Mouse (Mus musculus) frontal cortex, postnatal 25 days (tissue): ENCODE data around the gene Srf.

Experiments
- DNase-seq, 2 experiments: peaks; one replicate each; pipeline ENCODE4 v3.0.0; 2022; ENCODE audit warnings: low spot score in 2 of 2

The Srf gene

GRCm38 (mm10) chr17:46556584-46556945 is 590 bp upstream of the Srf start:
- peak in 1 of 2 experiments; percentile 27 for DNase-seq

DNA sequence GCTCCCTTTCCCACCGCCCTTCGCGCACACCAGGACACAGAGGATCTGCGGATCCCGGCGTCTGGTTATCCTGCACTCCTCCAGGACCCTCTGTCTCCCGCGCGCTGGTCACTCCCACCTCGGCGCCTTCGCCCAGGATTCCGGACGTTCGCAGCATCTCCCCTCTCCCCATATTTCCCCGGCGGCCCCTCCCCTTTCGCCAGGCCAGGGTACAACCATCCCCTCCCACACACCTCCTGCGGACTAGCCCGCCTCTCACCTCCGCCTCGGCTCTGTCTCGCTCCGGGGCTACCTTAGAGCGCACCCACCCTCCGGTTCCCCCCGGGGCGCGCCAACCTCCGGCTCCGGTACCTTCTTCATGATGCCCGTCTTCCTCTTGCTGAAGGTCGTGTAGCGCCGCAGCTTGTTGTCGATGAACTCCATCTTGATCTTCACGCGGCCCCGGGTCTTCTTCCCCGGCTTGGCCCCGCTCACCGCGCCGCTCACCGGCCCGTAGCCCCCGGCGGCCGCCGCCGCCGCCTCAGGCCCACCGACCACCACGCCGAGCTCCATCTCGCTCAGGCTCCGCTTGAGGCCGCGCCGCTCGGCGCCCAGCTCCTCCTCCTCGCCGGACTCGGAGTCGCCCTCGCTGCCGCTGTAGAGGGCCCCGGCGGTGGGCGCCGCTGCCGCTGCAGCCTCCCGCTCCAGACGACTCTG is 850 bp downstream of the Srf start:
- no peak for DNase-seq

- DNase-seq = peak in 1 of 2 experiments; percentile 28
These were observed 1.4 kb downstream of the Srf start for GRCm38 (mm10) chr17:46554646-46554976.

DNA sequence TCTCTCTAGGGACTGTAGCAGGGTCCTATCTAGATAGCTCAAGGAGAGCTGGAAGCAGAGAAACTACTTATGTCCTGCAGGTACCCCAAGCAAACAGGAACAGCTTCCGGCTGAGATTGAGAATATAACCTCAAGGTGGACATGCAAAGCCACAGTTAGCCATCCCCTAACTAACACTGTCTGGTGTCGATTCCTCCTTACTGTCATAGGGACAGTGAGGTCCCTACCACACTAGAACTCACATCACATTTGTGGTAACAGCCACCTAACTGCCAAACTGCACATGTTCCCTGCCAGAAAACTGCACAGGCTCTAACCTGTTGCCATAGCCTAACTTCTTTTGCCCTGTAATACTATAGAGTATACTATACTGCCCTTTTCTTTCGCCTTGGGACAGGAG is 2.0 kb downstream of the Srf start:
- DNase-seq = no peak

GRCm38 (mm10) chr17:46553469-46553868 is 2.5 kb downstream of the Srf start:
- no peak for DNase-seq

GRCm38 (mm10) chr17:46552841-46553423 is 3.0 kb downstream of the Srf start:
- DNase-seq = peak; percentile 66 to 81

DNA sequence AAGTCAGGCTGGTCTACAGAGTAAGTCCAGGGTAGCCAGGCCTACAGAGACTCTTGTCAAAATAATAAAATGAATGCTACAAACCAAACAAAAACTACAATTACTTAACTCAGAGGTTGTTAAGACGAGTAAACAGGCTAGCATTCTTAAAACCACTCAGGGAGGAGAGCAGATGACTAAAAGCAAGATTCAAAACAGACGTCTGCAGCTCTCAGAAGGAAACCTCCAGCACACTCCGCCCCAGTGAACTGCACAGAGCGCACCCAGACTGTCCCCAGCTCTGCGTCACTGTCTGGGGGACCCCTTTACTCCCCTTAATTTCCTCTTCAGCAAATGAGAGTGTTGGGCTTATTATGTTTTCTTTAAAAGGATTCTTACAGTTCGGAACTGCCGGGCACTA is 3.8 kb downstream of the Srf start:
- DNase-seq = no peak

DNA sequence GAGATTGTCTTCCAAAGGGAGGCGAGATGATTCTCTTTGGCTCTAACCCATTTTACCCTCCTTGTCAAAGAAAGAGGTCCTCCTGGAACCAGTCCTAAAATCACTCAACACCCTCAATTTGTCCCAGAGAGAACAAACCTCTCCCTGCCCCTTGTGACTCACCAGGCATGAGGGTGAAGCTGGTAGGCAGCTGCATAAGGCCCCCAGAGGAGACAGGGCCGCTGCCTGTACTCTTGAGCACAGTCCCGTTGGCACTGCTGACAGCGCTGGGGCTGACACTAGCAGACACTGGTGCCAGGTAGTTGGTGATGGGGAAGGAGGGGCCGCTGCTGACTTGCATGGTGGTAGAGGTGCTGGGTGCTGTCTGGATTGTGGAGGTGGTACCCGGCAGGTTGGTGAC is 4.6 kb downstream of the Srf start:
- no peak for DNase-seq

DNA sequence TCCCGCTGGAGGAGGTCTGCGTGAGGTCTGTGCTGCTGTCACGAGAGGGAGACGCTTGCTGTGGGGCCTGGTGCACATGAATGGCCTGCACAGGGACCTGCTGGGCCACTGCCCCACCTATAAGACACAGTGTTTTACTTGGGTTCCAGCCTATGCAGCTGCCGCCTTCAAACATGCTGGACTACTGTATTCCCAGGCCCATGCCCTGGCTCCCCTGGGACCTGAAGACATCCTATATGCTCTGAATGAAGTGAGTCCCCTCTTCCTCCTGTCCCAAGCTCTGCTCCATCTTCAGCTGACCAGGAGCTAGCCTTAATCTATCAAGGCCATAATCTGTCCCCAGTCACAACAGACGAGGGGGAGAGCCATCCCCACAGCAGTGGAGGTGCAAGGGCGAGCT is 5.1 kb downstream of the Srf start:
- no peak for DNase-seq

DNA sequence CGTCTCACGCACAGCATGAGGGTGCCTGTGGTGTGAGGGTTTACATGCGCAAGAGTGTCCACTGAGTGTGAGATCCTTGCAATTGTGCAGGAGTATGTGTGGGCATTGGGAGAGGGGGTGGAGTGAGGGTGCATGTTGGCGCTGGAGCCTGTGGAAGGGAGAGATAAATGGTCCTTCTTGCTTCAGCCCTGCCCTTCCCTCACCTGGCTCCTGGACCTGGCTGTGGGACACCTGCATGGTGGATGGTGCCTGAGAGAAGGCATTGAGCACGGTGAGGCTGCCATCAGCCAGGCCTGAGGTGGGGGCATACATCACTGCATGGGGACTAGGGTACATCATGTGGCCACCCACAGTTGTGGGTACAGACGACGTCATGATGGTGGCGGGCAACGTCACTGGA is 6.3 kb downstream of the Srf start:
- DNase-seq = no peak

- DNase-seq = no peak
These were observed 6.8 kb downstream of the Srf start for GRCm38 (mm10) chr17:46549193-46549592.

DNA sequence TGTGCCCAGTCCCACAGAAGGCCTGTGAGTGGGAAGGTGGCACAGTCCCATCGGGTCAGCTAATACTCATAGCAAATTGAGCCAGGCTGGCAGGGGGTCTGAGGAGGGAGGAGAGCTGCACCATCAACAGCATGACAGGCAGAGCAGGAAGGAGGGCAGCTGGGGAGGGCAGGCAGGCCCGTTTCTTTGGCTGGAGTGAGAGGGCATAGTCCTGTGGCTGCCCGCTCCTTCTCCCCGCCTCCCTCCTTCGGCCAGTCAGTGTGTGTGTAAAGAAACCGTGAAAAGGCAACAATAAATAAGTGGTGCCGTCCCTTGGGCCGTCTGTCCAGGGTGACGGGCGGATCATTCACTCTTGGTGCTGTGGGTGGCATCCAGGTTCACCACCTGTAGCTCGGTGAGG is 7.2 kb downstream of the Srf start:
- DNase-seq = no peak

DNA sequence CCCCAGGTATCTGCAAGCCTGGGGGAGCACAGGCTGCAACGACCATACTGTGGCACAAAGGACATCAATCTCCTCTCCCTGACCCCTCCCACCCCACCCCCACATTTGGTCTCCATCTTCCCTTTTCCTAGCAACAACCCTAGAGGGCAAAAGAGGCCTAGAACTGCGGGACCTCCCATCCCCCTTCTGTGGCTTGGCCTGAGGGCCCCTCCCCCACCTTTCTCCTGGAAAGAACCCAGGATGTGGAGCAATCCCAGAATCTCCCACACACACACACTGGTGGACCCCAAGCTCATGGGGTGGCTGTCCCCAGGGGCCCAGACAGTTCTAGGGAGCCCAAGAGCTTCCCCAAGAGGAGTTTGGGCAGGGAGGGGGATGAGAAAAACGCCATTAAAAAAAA is 8.1 kb downstream of the Srf start:
- DNase-seq = no peak

- DNase-seq = no peak
These were observed 9.0 kb downstream of the Srf start for GRCm38 (mm10) chr17:46546995-46547394.

- no peak for DNase-seq
These were observed 9.4 kb downstream of the Srf start for GRCm38 (mm10) chr17:46546591-46546990.

DNA sequence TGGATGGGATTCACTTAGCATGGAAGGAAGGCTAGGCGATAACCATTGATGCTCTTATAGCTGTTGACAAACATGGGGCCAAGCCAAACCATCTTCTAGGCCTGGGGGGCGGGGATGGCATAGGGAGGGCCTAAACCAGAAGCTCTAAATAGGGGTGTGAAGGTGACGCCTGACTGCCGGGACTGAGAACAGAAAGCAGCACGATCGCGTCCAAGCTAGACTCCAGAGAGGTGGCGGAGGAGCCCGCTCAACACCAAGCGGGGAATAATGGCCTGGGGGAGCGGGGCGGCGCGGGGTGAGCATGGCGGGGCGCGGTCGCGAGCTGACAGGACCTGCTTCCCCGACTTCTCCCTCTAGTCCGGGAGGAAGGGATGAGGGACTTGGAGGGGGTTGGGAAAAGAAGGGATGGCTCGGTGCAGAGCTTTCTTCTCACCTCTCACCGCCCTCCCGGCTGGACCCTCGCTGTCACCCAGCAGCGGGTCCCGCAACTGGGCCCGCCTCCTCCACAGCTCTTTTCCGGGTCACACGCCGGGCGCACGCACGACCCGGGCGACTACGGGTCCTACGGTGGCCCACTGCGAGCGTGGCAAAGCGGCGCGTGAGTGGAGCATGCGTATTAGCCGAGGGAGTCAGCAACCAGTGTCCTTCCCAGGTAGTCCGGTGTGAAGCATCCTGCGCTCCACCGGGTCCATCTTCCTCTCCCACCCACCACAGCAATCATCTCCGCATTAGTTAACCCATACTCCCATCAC is 10.0 kb downstream of the Srf start, which contains the start of gene Cul9:
TSS of gene Cul9 (minus strand) at position 576 of the 752 bp plus-strand sequence.
- DNase-seq = peak; percentile 81 to 83

DNA sequence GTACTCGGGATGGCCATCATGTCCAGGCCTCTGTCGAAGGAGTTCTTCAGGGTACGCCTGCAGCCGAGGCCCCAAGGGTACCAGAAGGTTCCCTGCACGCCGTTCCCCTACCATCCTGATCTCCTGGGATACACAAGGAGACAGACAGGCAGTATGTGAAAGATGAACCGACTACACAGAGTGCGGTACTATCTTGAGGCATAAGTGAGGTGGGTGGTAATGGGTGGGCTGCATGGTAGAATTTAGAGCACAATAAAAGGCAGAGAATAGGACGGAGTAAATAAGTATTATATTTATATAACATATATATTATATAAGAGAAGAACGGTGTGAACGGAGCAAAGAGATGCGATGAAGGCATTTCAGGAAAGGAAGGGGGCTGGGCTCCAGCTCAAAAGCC is 12.3 kb downstream of the Srf start:
- no peak for DNase-seq

- peak; percentile 31 to 48 for DNase-seq
These were observed 30.2 kb downstream of the Srf start for GRCm38 (mm10) chr17:46525579-46526307.

- no peak for DNase-seq
These were observed 30.9 kb downstream of the Srf start for GRCm38 (mm10) chr17:46525065-46525464.

DNA sequence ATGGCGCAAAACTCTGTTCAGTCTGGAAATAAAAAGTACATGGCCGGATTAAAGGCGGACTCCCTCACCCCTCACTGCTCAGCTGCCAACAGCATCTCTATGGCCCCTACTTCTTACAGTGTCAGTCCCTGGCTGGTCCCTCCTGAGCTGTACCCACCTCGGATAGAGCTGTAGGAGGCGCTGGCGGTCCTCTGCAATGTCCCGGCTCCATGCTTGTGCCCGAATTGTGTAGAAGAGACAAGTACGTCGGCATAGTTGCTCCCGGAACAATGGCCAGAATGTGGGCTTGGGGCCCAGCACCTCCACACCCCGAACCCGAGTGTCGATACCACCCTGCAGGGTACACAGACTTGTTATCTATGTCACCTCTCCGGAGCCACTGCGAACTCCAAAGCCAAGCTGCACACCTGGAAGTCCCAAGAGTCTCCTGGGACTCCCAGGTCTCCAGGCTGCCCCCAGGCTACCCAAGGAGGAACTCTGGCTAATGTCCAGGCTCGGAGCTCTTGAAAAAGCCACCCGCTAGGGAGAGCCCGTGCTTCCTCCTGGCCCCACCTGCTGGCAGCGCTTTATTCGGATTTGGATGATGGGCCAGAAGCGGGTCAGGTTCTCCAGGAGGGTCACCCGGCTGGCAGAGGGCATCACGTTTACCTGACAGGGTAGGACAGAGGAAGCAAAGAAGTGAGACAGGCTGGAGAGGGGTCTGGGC is 33.9 kb downstream of the Srf start:
- no peak for DNase-seq

DNA sequence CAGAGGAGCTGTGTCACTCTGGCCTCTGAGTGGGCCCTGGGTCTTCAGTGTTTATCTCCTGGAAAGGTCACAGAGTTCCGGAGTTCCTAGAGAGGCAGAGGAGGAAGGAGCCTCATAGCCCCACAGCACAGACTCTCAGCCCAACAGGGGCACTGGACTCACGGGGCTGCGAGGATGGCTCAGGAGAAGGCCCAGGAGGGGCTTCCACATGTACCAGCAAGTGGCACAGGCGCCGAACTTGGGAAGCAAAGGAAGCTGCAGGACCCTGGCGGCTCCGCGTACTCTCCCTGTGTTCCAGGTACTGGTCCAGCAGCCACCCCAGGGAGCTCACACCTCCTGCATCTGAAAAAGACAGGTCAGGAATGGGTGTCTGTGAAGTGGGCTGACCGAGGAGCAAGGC is 34.8 kb downstream of the Srf start:
- no peak for DNase-seq
